Mouse (Mus musculus) thymus, postnatal 36 days (tissue): ENCODE results near the gene Pom121l12.

Experiments used
- DNase-seq, 2 experiments: peaks; one replicate each; pipeline ENCODE4 v3.0.0; 2022; ENCODE audit warnings: mixed read lengths in 2 of 2

Pom121l12 gene

GRCm38 (mm10) chr11:14598976-14599375 is at the start of gene Pom121l12:
Gene Pom121l12, plus strand, starts transcription at chr11:14599276.
- DNase-seq, result no peak

GRCm38 (mm10) chr11:14611859-14612258 is 12.8 kb downstream of the Pom121l12 start:
- no peak for DNase-seq
